Mouse (Mus musculus): ENCODE measurements around the gene Gm20498. TPM values are rescaled to one million over a fixed set of nuclear protein-coding genes. Genes with fewer than 3 reads are reported as not detected.

The Gm20498 gene
- total RNA-seq (2023): 12.0 to 20.1 TPM (median 16.0 TPM) in 4 replicates

GRCm38 (mm10) chr12:81532316-81533028 is at the start of gene Gm20498, which contains the start of gene Synj2bp:
Gene Gm20498 (minus strand): TSS chr12:81532905.
Gene Synj2bp (minus strand): TSS chr12:81532911.

GRCm38 (mm10) chr12:81568374-81568773 is 35.7 kb upstream of the Gm20498 start, which contains the start of gene Adam21:
Gene Adam21 (minus strand): TSS chr12:81568474.

GRCm38 (mm10) chr12:81484727-81485191 is 47.9 kb downstream of the Gm20498 start, which contains the start of gene Cox16:
Gene Cox16 (minus strand): TSS chr12:81485127.

GRCm38 (mm10) chr12:81421846-81422245 is 110.9 kb downstream of the Gm20498 start, which contains the start of gene Adam4:
Gene Adam4 (minus strand): TSS chr12:81421946.

GRCm38 (mm10) chr12:81379364-81379763 is 153.3 kb downstream of the Gm20498 start, which contains the start of gene Gm4787:
Gene Gm4787 (minus strand): TSS chr12:81379464.

GRCm38 (mm10) chr12:81332875-81333421 is 199.8 kb downstream of the Gm20498 start, which contains the start of gene Slc8a3:
Gene Slc8a3 (minus strand): TSS chr12:81333180.

Other genes starting within 250 kb of the Gm20498 start
- gene Slc8a3, start 199.7 kb downstream of the Gm20498 start, total RNA-seq (2023): not detected in 4 replicates
- 0.43 to 0.97 TPM (median 0.62 TPM) in 4 replicates for gene Gm4787, start 153.4 kb downstream of the Gm20498 start, total RNA-seq (2023)
- 1.0 to 2.1 TPM (median 1.4 TPM) in 4 replicates for gene Adam4, start 111.0 kb downstream of the Gm20498 start, total RNA-seq (2023)
- 42.8 to 61.1 TPM (median 55.0 TPM) in 4 replicates for gene Cox16, start 47.8 kb downstream of the Gm20498 start, total RNA-seq (2023)
- 20.0 to 28.8 TPM (median 22.8 TPM) in 4 replicates for gene Synj2bp, start within 50 bp of the Gm20498 start, total RNA-seq (2023)
- gene Adam21, start 35.6 kb upstream of the Gm20498 start, total RNA-seq (2023): 0.19 to 0.32 TPM in 2 of 4 replicates, not detected in the others
- gene Med6, start 62.1 kb upstream of the Gm20498 start, total RNA-seq (2023): 47.6 to 65.4 TPM (median 52.3 TPM) in 4 replicates
- not detected in 4 replicates for gene Ttc9, start 98.3 kb upstream of the Gm20498 start, total RNA-seq (2023)
- gene Map3k9, start 248.3 kb upstream of the Gm20498 start, total RNA-seq (2023): 21.4 to 25.6 TPM (median 22.9 TPM) in 4 replicates